Mouse (Mus musculus): Measurements from ENCODE around the gene Gpr19. TPM values are rescaled to one million over a fixed set of nuclear protein-coding genes. Genes with fewer than 3 reads are reported as not detected.

Gene Gpr19
- total and polyA plus RNA-seq, 2 experiments from 2014 or later, result 33.2 to 38.6 TPM

- Histone ChIP-seq H3K4me1 (ENCODE audit: insufficient read depth) (peaks cover 32% of the 10 kb centered on the region), H3K27ac (ENCODE audit: low read depth, low read length) (peak overlapping the region; percentile 89), H3K36me3 (ENCODE audit: insufficient read depth) (no peaks in the 10 kb centered on the region), H3K4me2 (ENCODE audit: low read depth) (peak overlapping the region; percentile 62), H3K9me3 (ENCODE audit: low read length) (no peaks in the 10 kb centered on the region), H3K9ac (peak overlapping the region; percentile 75), H3K27me3 (ENCODE audit: insufficient read depth, low read length) (no peaks in the 10 kb centered on the region), H3K4me3 (ENCODE audit: low read depth, low read length) (peak overlapping the region; percentile 78; the same call in 1 of the 2 replicates)
- 3% methylated on average over 4 of the region's 4 CpGs for WGBS
- DNase-seq, result peak; percentile 74
- ATAC-seq, result peak; percentile 77
- no peak for TF ChIP-seq CTCF (IDR thresholded peaks at IDR 0.05; ENCODE audit: low read depth)
Observed at GRCm38 (mm10) chr6:134888563-134889017, 9.8 kb downstream of the Gpr19 start.

GRCm38 (mm10) chr6:134887711-134888449 is 10.5 kb downstream of the Gpr19 start:
- 1% methylated on average over 10 of the region's 10 CpGs for WGBS

GRCm38 (mm10) chr6:134887008-134887407 is 11.4 kb downstream of the Gpr19 start:
- Histone ChIP-seq H3K27me3 (ENCODE audit: insufficient read depth, low read length) (no peaks in the 10 kb centered on the region), H3K36me3 (ENCODE audit: insufficient read depth) (no peaks in the 10 kb centered on the region), H3K4me2 (ENCODE audit: low read depth) (peak overlapping the region; percentile 62), H3K4me3 (ENCODE audit: low read depth, low read length) (peak overlapping the region; percentile 78), H3K27ac (ENCODE audit: low read depth, low read length) (peak overlapping the region; percentile 89), H3K9me3 (ENCODE audit: low read length) (no peaks in the 10 kb centered on the region), H3K9ac (peak overlapping the region; percentile 75), H3K4me1 (ENCODE audit: insufficient read depth) (peaks cover 32% of the 10 kb centered on the region)
- ATAC-seq, result peak; percentile 11; the same call in 1 of the 2 replicates
- WGBS, result 3% methylated on average over 5 of the region's 5 CpGs
- no peak for TF ChIP-seq CTCF (IDR thresholded peaks at IDR 0.05; ENCODE audit: low read depth)
- DNase-seq, result peak; percentile 69

More at GRCm38 (mm10) chr6:134887711-134888449, 10.5 kb downstream of the Gpr19 start:
- ATAC-seq (peak; percentile 94), DNase-seq (peak; percentile 95)
- Histone ChIP-seq H3K36me3 (ENCODE audit: insufficient read depth) (no peaks in the 10 kb centered on the region), H3K27ac (ENCODE audit: low read depth, low read length) (peak overlapping the region; percentile 89), H3K9ac (peak overlapping the region; percentile 75), H3K4me3 (ENCODE audit: low read depth, low read length) (peak overlapping the region; percentile 78), H3K27me3 (ENCODE audit: insufficient read depth, low read length) (no peaks in the 10 kb centered on the region), H3K4me1 (ENCODE audit: insufficient read depth) (peaks cover 32% of the 10 kb centered on the region), H3K4me2 (ENCODE audit: low read depth) (peak overlapping the region; percentile 62), H3K9me3 (ENCODE audit: low read length) (no peaks in the 10 kb centered on the region)
- no peak for TF ChIP-seq CTCF (IDR thresholded peaks at IDR 0.05; ENCODE audit: low read depth)

GRCm38 (mm10) chr6:134886475-134886874 is 11.9 kb downstream of the Gpr19 start:
- Histone ChIP-seq H3K9ac (peak overlapping the region; percentile 75), H3K4me1 (ENCODE audit: insufficient read depth) (peaks cover 32% of the 10 kb centered on the region), H3K27me3 (ENCODE audit: insufficient read depth, low read length) (no peaks in the 10 kb centered on the region), H3K36me3 (ENCODE audit: insufficient read depth) (no peaks in the 10 kb centered on the region), H3K9me3 (ENCODE audit: low read length) (no peaks in the 10 kb centered on the region), H3K4me2 (ENCODE audit: low read depth) (peak overlapping the region; percentile 62), H3K27ac (ENCODE audit: low read depth, low read length) (peak overlapping the region; percentile 89; the same call in 1 of the 2 replicates), H3K4me3 (ENCODE audit: low read depth, low read length) (peak overlapping the region; percentile 78)
- 51% methylated on average over 8 of the region's 8 CpGs for WGBS
- DNase-seq (no peak), ATAC-seq (no peak)
- no peak for TF ChIP-seq CTCF (IDR thresholded peaks at IDR 0.05; ENCODE audit: low read depth)

- H3K4me3 ChIP-seq (ENCODE audit: low read depth, low read length), result no peak overlapping the region
- no peak overlapping the region for H3K27ac ChIP-seq (ENCODE audit: low read depth, low read length)
- 88% methylated on average over 2 of the region's 2 CpGs for WGBS
- H3K4me1 ChIP-seq (ENCODE audit: insufficient read depth), result peaks cover 32% of the 10 kb centered on the region
- H3K9ac ChIP-seq, result no peak overlapping the region
- no peak for TF ChIP-seq CTCF (IDR thresholded peaks at IDR 0.05; ENCODE audit: low read depth)
- no peaks in the 10 kb centered on the region for H3K36me3 ChIP-seq (ENCODE audit: insufficient read depth)
- no peaks in the 10 kb centered on the region for H3K9me3 ChIP-seq (ENCODE audit: low read length)
- no peaks in the 10 kb centered on the region for H3K27me3 ChIP-seq (ENCODE audit: insufficient read depth, low read length)
- ATAC-seq (no peak), DNase-seq (no peak)
- peak overlapping the region; percentile 62 for H3K4me2 ChIP-seq (ENCODE audit: low read depth)
Observed at GRCm38 (mm10) chr6:134885515-134885914, 12.9 kb downstream of the Gpr19 start.

GRCm38 (mm10) chr6:134883661-134884060 is 14.7 kb downstream of the Gpr19 start:
- ATAC-seq, result no peak
- H3K36me3 ChIP-seq (ENCODE audit: insufficient read depth), result no peaks in the 10 kb centered on the region
- H3K4me1 ChIP-seq (ENCODE audit: insufficient read depth), result peaks cover 23% of the 10 kb centered on the region
- no peak for DNase-seq
- no peaks in the 10 kb centered on the region for H3K27me3 ChIP-seq (ENCODE audit: insufficient read depth, low read length)
- no peak overlapping the region for H3K27ac ChIP-seq (ENCODE audit: low read depth, low read length)
- H3K9ac ChIP-seq, result no peak overlapping the region
- WGBS, result 85% methylated on average over 4 of the region's 4 CpGs
- H3K4me3 ChIP-seq (ENCODE audit: low read depth, low read length), result no peak overlapping the region
- H3K9me3 ChIP-seq (ENCODE audit: low read length), result no peaks in the 10 kb centered on the region
- TF ChIP-seq CTCF (IDR thresholded peaks at IDR 0.05; ENCODE audit: low read depth), result no peak
- no peak overlapping the region for H3K4me2 ChIP-seq (ENCODE audit: low read depth)

GRCm38 (mm10) chr6:134880046-134880445 is 18.3 kb downstream of the Gpr19 start:
- DNase-seq (no peak), ATAC-seq (no peak)
- Histone ChIP-seq H3K27ac (ENCODE audit: low read depth, low read length) (no peak overlapping the region), H3K4me2 (ENCODE audit: low read depth) (no peak overlapping the region), H3K4me3 (ENCODE audit: low read depth, low read length) (no peak overlapping the region), H3K36me3 (ENCODE audit: insufficient read depth) (peaks cover 12% of the 10 kb centered on the region), H3K4me1 (ENCODE audit: insufficient read depth) (peaks cover 5% of the 10 kb centered on the region), H3K27me3 (ENCODE audit: insufficient read depth, low read length) (no peaks in the 10 kb centered on the region), H3K9me3 (ENCODE audit: low read length) (no peaks in the 10 kb centered on the region), H3K9ac (no peak overlapping the region)
- no peak for TF ChIP-seq CTCF (IDR thresholded peaks at IDR 0.05; ENCODE audit: low read depth)
- 24% methylated on average over 2 of the region's 2 CpGs for WGBS

Data from forebrain, postnatal 0 days (tissue).